21 mouse cellular contexts compared by ENCODE assay signal in the genomic region with DNA sequence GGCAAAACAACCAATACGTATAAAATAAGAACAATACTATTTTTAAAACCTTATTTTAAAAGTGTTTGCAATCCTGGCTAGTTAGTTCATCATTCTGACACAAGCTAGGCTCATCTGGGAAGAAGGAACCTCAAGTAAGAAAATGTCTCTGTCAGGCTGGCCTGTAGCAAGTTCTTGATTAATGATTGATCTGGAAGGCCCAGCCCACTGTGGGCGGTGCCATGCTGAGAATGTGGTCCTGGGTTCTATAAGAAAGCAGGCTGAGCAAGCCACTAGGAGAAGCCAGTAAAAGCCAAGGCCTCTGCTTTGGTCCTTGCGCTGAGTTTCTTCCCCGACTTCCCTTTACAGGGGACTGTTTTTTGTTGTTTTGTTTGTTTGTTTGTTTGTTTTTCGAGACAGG. TPM values are rescaled to one million over a fixed set of nuclear protein-coding genes. Genes with fewer than 3 reads are reported as not detected.
"Had no signal": no experiment of that assay in that cellular context is flagged by ENCODE, and none has a peak within 500 bp of the region (broad histone marks: within the 10 kb centered on the region; RNA-seq: fewer than 3 reads in every experiment).

No protein-coding gene starts in this region.

- H3K9ac ChIP-seq: limb, embryonic 13.5 days; liver, embryonic 12.5 days; liver, embryonic 15.5 days; lung, embryonic 15.5 days; midbrain, embryonic 13.5 days; neural tube, embryonic 13.5 days; stomach, embryonic 15.5 days had no signal

- H3K27me3 ChIP-seq: limb, embryonic 13.5 days; liver, embryonic 15.5 days; lung, embryonic 15.5 days; midbrain, embryonic 13.5 days; neural tube, embryonic 13.5 days; stomach, embryonic 15.5 days had no signal

- DNase-seq: liver; lung, adult 18-20 months; lung, postnatal 10 days; retina, postnatal 1 day; right cerebral cortex, postnatal 25 days; spleen, adult 18-20 months; thymus, postnatal 25 days had no signal

- H3K4me3 ChIP-seq: limb, embryonic 10.5 days; limb, embryonic 13.5 days; liver, embryonic 12.5 days; liver, embryonic 15.5 days; lung, embryonic 15.5 days; megakaryocyte, embryonic 14.5 days; midbrain, embryonic 10.5 days; midbrain, embryonic 13.5 days; myocyte; neural tube, embryonic 13.5 days; stomach, embryonic 15.5 days had no signal

- H3K36me3 ChIP-seq: limb, embryonic 10.5 days; liver, embryonic 15.5 days; midbrain, embryonic 10.5 days; midbrain, embryonic 13.5 days; neural tube, embryonic 13.5 days; stomach, embryonic 15.5 days had no signal

- ATAC-seq: intestine, embryonic 16.5 days; liver, embryonic 12.5 days; midbrain, embryonic 13.5 days; midbrain, embryonic 16.5 days had no signal

- H3K9me3 ChIP-seq: limb, embryonic 10.5 days; limb, embryonic 13.5 days; liver, embryonic 12.5 days; liver, embryonic 15.5 days; lung, embryonic 15.5 days; megakaryocyte, embryonic 14.5 days; midbrain, embryonic 10.5 days; midbrain, embryonic 13.5 days; neural tube, embryonic 13.5 days; stomach, embryonic 15.5 days had no signal

- H3K27ac ChIP-seq: kidney, postnatal 0 days; limb, embryonic 10.5 days; limb, embryonic 13.5 days; liver, embryonic 12.5 days; liver, embryonic 15.5 days; lung, embryonic 15.5 days; midbrain, embryonic 10.5 days; midbrain, embryonic 13.5 days; neural tube, embryonic 13.5 days; stomach, embryonic 15.5 days had no signal

- H3K4me2 ChIP-seq: limb, embryonic 13.5 days; liver, embryonic 12.5 days; liver, embryonic 15.5 days; lung, embryonic 15.5 days; midbrain, embryonic 13.5 days; neural tube, embryonic 13.5 days; stomach, embryonic 15.5 days had no signal

RNA-seq across cellular contexts. Expression of a gene that starts 21.4 kb away (rescaled TPM):
- polyA plus RNA-seq: liver, embryonic 12.5 days had no signal
